ENCODE assay signal across 14 mouse cellular contexts in genomic region chr16:13521359-13521758, GRCm38 (mm10).
DNase-seq lines count a peak whose midpoint lies in the region; TF ChIP-seq lines count a peak whose summit lies in the region.
"Had no signal": no experiment of that assay in that cellular context is flagged by ENCODE, and none has a peak within 500 bp of the region (broad histone marks: within the 10 kb centered on the region; RNA-seq: fewer than 3 reads in every experiment).

No protein-coding gene starts in this region.

- intact Hi-C loops in heart, postnatal 25 days (cut with DNase I): no loop called here

- no peaks in the 10 kb centered on the region for H3K79me2 ChIP-seq in myocyte (ENCODE audit: control insufficient read depth, insufficient read depth)

- H3ac ChIP-seq in myocyte (ENCODE audit: control insufficient read depth, insufficient read length): no peak overlapping the region

- no peaks in the 10 kb centered on the region for H3K36me3 ChIP-seq in myocyte (ENCODE audit: control insufficient read depth, insufficient read depth)
- H3K36me3 ChIP-seq: limb, embryonic 13.5 days; neural tube, embryonic 15.5 days had no signal

- TF ChIP-seq POLR2A in myocyte (IDR thresholded peaks at IDR 0.05; ENCODE audit: insufficient read length, low read depth): no peak

- H3K4me3 ChIP-seq in myocyte: no peak overlapping the region
- H3K4me3 ChIP-seq: erythroblast, embryonic 14.5 days; left cerebral cortex, adult 2 months; limb, embryonic 13.5 days; neural tube, embryonic 15.5 days had no signal

- DNase-seq in heart, adult 8-10 months (ENCODE audit: low spot score): peak; percentile 21
- DNase-seq in heart, postnatal 25 days (ENCODE audit: low spot score): no peak
- peak; percentile 16 for DNase-seq in ZHBTc4 (ENCODE audit: low read depth, low spot score)
- DNase-seq in gastrocnemius, postnatal 10 days: peak; percentile 62
- no peak for DNase-seq in retina, postnatal 1 day
- DNase-seq in spleen, postnatal 36 days (ENCODE audit: low spot score in 2 of 2): no peak
- DNase-seq: cerebellum, adult 11-12 months; forebrain, postnatal 0 days; kidney, adult 8-10 months had no signal

- peak overlapping the region; percentile 44 for H3K4me2 ChIP-seq in myocyte (ENCODE audit: low read depth)
- H3K4me2 ChIP-seq: limb, embryonic 13.5 days; neural tube, embryonic 15.5 days had no signal

- H3K27me3 ChIP-seq in myocyte (ENCODE audit: control insufficient read depth, insufficient read depth, insufficient read length): no peaks in the 10 kb centered on the region
- H3K27me3 ChIP-seq: limb, embryonic 13.5 days; neural tube, embryonic 15.5 days had no signal

TF ChIP-seq in myocyte, 11 proteins besides CTCF, POLR2A, EP300 and RAD21:
- TF ChIP-seq MYOD1 (IDR thresholded peaks at IDR 0.05; ENCODE audit: control insufficient read depth in 1 of 3, insufficient read length in 2 of 3, low read depth in 2 of 3): peak in 1 of 3 experiments; percentile 28
- no peak for TF ChIP-seq MAX (IDR thresholded peaks at IDR 0.05; ENCODE audit: low read depth)

Comparison
In these comparisons a context has a peak if more than half of its experiments do, and no peak if none do; other contexts are left out.
1. DNase-seq: peak in heart, adult 8-10 months (single experiment), ZHBTc4 (single experiment) and gastrocnemius, postnatal 10 days (single experiment); none in heart, postnatal 25 days (single experiment), retina, postnatal 1 day (single experiment) and spleen, postnatal 36 days (0 of 2).